Mouse (Mus musculus): ENCODE measurements at regions not wholly inside any gene's neighbourhood (a gene's known extent, or its start where the extent isn't known, plus 50 kb on each side); places are given as distances from the start of the nearest gene placed in this dataset.

- DNase-seq: no peak
Measured at GRCm38 (mm10) chr4:124054240-124054760, 136.5 kb upstream of the 4930535I16Rik start.

- DNase-seq: no peak
Measured at GRCm38 (mm10) chr4:124053340-124054038, 135.7 kb upstream of the 4930535I16Rik start.

GRCm38 (mm10) chr4:124052387-124052786, 134.6 kb upstream of the 4930535I16Rik start:
- DNase-seq: no peak

- DNase-seq: no peak
Measured at GRCm38 (mm10) chr4:124048348-124048831, 130.6 kb upstream of the 4930535I16Rik start.

GRCm38 (mm10) chr4:124047898-124048297, 130.1 kb upstream of the 4930535I16Rik start:
- no peak for DNase-seq

GRCm38 (mm10) chr4:124036483-124036882, 118.7 kb upstream of the 4930535I16Rik start:
- no peak for DNase-seq

GRCm38 (mm10) chr4:124035657-124036061, 117.8 kb upstream of the 4930535I16Rik start:
- no peak for DNase-seq

GRCm38 (mm10) chr4:124035192-124035591, 117.4 kb upstream of the 4930535I16Rik start:
- peak; percentile 40 for DNase-seq

GRCm38 (mm10) chr4:124028061-124028460, 110.2 kb upstream of the 4930535I16Rik start:
- DNase-seq: no peak

- DNase-seq: no peak
Measured at GRCm38 (mm10) chr4:124016401-124016800, 98.6 kb upstream of the 4930535I16Rik start.

- DNase-seq: no peak
Measured at GRCm38 (mm10) chr4:124015323-124015722, 97.5 kb upstream of the 4930535I16Rik start.

- DNase-seq: no peak
Measured at GRCm38 (mm10) chr4:124012406-124012805, 94.6 kb upstream of the 4930535I16Rik start.

- no peak for DNase-seq
Measured at GRCm38 (mm10) chr4:124008725-124009124, 90.9 kb upstream of the 4930535I16Rik start.

- no peak for DNase-seq
Measured at GRCm38 (mm10) chr4:124005626-124006315, 87.9 kb upstream of the 4930535I16Rik start.

- no peak for DNase-seq
Measured at GRCm38 (mm10) chr4:124002760-124003159, 84.9 kb upstream of the 4930535I16Rik start.

GRCm38 (mm10) chr4:124002105-124002504, 84.3 kb upstream of the 4930535I16Rik start:
- DNase-seq: no peak

GRCm38 (mm10) chr4:123995815-123996214, 78.0 kb upstream of the 4930535I16Rik start:
- DNase-seq: no peak

GRCm38 (mm10) chr4:123991223-123991622, 73.4 kb upstream of the 4930535I16Rik start:
- no peak for DNase-seq

GRCm38 (mm10) chr4:123990293-123991185, 72.7 kb upstream of the 4930535I16Rik start:
- DNase-seq: peak; percentile 23

Measured in right cerebral cortex, postnatal 14 days (tissue).